Mouse (Mus musculus) cerebellum, adult 11 months (tissue): ENCODE measurements at regions not wholly inside any gene's neighbourhood (a gene's known extent, or its start where the extent isn't known, plus 50 kb on each side); places are given as distances from the start of the nearest gene placed in this dataset.
"Not testable (repeated sequence)": the region's sequence is repeated elsewhere in the genome, so short reads cannot be mapped to it uniquely, and the experiment has no call there.

ENCODE experiments used
- DNase-seq: peaks from one replicate; pipeline ENCODE4 v3.0.0; 2022

GRCm38 (mm10) chr6:19855476-19855875 is 989.4 kb downstream of the Ankrd7 start:
- not testable (repeated sequence) for DNase-seq

DNA sequence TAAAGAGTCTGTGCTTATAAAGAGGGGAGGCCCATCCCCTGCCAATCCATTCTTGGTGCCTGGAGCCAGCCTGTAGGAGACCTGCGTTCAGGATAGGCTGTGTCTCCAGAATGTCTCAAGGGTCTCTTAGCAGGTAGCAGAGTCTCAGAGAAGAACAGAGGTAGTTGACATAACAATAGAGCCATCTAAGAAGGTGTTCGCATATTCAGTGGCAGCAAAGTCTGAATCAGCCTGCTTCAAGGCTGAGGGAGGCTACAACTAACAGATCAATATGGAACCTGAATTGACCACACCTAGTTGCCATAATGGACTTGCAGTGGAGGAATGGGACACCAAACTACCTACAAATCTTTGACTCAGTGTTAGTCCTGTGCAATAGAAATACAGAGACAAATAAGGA is 998.0 kb downstream of the Ankrd7 start:
- DNase-seq = no peak

- peak; percentile 57 for DNase-seq
Measured at GRCm38 (mm10) chr6:19869697-19870096, 1003.6 kb downstream of the Ankrd7 start.

DNA sequence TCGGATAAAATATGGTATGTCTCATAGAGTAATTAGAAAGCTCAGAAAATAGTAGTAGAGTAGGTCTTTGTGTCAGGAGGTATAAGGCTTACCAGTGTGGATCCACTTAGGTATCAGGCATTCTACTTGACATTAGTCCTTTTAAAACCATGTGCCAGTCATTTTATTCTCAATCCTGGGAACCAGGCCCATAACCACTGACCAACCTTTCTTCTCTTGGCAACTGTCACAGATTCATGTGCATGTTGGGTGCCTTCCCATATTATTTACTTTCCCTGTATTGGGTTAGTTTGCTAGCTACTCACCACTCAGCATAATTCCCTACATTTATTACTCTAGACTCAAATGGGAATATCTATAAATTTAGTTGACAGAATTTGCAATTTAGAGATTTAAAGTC is 1045.1 kb downstream of the Ankrd7 start:
- peak; percentile 32 for DNase-seq

DNA sequence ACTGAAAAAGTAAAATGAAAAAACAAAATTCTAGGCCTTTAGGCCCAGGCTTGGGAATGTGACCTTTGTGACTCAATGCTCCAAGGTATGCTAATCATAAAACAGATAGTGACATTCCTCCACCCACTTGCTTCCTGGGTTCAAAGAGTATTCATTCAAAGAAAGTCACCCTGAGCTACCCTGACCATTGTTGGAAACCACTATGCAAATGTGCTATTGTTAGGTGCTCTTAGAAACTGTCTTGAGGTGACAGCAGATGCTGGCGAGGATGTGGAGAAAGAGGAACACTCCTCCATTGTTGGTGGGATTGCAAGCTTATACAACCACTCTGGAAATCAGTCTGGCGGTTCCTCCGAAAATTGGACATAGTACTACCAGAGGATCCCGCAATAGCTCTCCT is 1075.7 kb downstream of the Ankrd7 start:
- DNase-seq = not testable (repeated sequence)

GRCm38 (mm10) chr6:19944334-19944733 is 1078.2 kb downstream of the Ankrd7 start:
- DNase-seq = peak; percentile 60

- no peak for DNase-seq
Measured at GRCm38 (mm10) chr6:19945693-19946092, 1079.6 kb downstream of the Ankrd7 start.

DNA sequence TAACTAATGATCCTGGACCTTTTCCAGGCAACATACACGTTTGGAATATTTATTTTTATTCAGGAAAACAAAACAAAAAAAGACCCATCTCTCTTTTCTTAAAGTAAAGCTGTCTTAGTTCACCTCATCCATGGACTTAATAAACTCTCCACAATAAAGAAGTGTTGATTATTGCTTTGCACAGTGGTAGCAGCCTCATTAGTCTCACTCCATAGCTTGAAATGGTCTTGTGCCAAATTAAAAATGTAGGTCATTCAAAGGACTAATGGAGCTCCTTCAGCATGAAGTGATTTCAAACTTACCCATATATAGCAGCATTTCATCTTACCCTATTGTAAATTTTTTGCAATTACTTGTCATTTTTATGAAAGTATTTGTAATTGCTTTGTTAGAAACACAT is 1109.8 kb downstream of the Ankrd7 start:
- no peak for DNase-seq

- no peak for DNase-seq
Measured at GRCm38 (mm10) chr6:19991829-19992228, 1125.7 kb downstream of the Ankrd7 start.

GRCm38 (mm10) chr6:20028466-20028865 is 1162.3 kb downstream of the Ankrd7 start:
- no peak for DNase-seq

DNA sequence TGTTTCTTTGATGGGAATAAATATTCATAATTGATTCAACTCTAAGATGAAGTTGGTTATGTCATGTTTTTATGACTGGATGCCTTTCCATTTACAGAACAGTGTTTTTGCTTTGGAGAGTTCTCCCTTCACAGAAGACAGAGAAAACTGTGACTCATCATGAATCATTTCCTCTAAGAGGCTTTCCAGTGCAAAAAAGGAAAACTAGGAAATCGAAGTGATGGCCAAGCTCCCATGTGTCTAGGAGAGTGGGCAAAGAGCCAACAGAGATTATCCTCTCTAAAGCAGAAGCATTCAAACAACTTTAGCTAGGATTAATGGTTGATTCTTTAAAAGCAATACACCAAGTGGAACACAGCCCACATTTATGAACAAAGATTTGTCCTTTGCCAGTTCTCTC is 1171.7 kb downstream of the Ankrd7 start:
- DNase-seq = peak; percentile 16

DNA sequence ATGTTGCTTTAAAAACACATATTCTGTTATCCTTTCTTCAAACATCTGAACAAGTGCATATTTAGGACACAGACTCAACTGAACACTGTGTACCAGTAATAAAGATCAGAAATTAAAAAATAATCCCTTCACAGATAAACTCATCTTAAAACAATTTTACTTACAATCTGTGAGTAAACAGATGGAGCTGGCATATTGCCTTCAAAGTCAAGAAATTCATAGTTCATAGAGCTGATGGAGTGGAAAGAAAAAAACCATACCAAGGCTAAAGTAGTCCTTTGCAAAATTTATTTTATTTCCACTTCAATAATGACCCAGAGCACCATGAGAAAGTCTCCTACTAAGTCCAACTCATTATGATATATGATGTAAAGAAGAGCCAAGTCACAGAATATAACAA is 1136.6 kb upstream of the Kcnd2 start:
- no peak for DNase-seq

DNA sequence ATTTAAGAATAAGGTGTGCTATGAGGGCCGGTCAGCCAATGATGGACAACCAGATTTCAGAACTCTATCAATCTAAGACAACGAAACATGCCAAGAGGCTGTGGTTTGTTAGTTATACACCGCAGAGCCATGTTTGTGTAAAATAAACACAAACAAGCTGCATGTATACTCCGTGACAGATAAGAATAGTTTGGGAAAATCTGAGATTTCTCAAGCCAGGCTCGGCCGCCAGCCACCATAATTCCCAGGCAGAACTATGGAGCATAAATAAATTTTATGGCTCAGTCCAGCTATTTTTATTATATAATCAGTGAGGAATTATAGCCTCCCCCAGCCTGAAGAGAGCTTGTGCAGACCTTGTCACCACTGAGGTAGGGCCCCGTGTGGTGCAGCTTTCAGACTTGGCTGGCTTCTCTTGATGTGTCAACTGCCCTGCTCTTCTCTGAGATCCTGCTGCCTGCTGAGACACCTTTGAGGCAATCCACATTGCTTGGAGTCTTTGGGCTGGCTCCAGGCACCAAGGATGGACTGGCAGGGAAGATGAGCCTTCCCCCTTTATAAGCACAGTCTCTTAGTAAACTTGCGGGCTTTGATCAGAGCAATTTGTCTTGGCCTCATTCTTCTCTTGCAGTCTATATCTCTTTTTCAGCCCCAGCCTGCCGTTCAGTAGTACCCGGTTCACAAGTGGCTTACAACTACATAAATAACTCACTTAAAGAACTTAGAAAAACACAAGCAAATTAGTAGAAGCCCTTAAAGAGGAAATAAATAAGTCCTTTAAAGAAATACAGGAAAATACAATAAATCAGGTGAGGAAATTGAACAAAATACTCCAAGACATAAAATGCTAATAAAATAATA is 1123.0 kb upstream of the Kcnd2 start:
- DNase-seq = peak; percentile 62

DNA sequence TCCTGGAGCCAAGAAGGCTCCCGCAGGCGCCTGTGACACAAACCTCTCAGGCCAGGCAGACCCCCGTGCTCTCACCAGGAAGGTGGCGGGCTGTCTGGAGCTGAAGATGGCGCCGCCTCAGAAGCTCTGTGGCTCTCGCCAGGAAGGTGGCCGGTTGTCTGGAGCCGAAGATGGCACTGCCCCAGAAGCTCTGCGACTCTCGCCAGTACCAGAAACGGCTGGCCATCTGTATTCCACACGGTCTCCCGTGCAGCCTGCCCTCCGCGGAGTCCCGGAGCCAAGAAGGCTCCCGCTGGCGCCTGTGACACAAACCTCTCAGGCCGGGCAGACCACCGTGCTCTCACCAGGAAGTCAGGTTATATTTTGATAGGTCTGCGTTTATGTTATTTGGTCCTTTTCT is 1081.3 kb upstream of the Kcnd2 start:
- peak; percentile 32 for DNase-seq

DNA sequence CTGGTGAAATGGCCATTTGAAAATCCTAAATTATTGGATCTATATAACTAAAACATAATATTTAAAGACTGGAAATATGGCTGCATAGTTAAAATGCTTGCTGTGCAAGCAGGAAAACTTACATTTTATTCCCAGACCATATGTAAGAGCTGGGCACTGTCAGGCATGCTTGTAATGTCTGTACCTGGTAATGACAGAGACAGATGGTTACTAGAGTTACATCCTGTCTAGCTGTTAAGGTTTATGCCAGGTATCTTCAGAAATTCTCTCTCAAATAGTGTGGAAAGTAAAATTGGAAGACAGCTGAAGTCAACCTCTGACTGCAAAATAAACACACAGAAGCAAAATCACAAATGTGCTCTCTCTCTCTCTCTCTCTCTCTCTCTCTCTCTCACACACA is 1077.8 kb upstream of the Kcnd2 start:
- peak; percentile 18 for DNase-seq
